ENCODE assay signal across 17 mouse cellular contexts in genomic region chr4:35003550-35004326, GRCm38 (mm10).
"Had no signal": no experiment of that assay in that cellular context is flagged by ENCODE, and none has a peak within 500 bp of the region (broad histone marks: within the 10 kb centered on the region; RNA-seq: fewer than 3 reads in every experiment).

No protein-coding gene starts in this region.

- H3K4me3 ChIP-seq: kidney, embryonic 15.5 days; left cerebral cortex, adult 2 months; midbrain, embryonic 12.5 days; midbrain, embryonic 15.5 days; neural tube, embryonic 12.5 days; neural tube, embryonic 15.5 days had no signal

- H3K27ac ChIP-seq: kidney, embryonic 15.5 days; left cerebral cortex, adult 2 months; liver, embryonic 14.5 days; macrophage; midbrain, embryonic 12.5 days; midbrain, embryonic 15.5 days; neural tube, embryonic 12.5 days; neural tube, embryonic 15.5 days had no signal

- H3K9me3 ChIP-seq: kidney, embryonic 15.5 days; midbrain, embryonic 12.5 days; midbrain, embryonic 15.5 days; neural tube, embryonic 12.5 days; neural tube, embryonic 15.5 days had no signal

- DNase-seq: kidney, adult 8-10 months; kidney, postnatal 10 days; layer of hippocampus, postnatal 36 days; lung, embryonic 14.5 days; right cerebral cortex, adult 18-20 months; right cerebral cortex, postnatal 14 days; right cerebral cortex, postnatal 4 days; thymus, adult 18-20 months had no signal

- H3K27me3 ChIP-seq: kidney, embryonic 15.5 days; midbrain, embryonic 12.5 days; midbrain, embryonic 15.5 days; neural tube, embryonic 12.5 days; neural tube, embryonic 15.5 days had no signal

- H3K9ac ChIP-seq: kidney, embryonic 15.5 days; liver, embryonic 14.5 days; lung, embryonic 14.5 days; midbrain, embryonic 12.5 days; midbrain, embryonic 15.5 days; neural tube, embryonic 12.5 days; neural tube, embryonic 15.5 days had no signal

- H3K4me2 ChIP-seq: kidney, embryonic 15.5 days; lung, embryonic 14.5 days; midbrain, embryonic 12.5 days; midbrain, embryonic 15.5 days; neural tube, embryonic 12.5 days; neural tube, embryonic 15.5 days had no signal

- ATAC-seq: lung, postnatal 0 days; midbrain, embryonic 15.5 days had no signal

- H3K36me3 ChIP-seq: kidney, embryonic 15.5 days; midbrain, embryonic 12.5 days; midbrain, embryonic 15.5 days; neural tube, embryonic 12.5 days; neural tube, embryonic 15.5 days had no signal
